Mouse (Mus musculus) lung, postnatal 0 days (tissue): Measurements from ENCODE around the gene Fhit. TPM values are rescaled to one million over a fixed set of nuclear protein-coding genes. Genes with fewer than 3 reads are reported as not detected.

Experiments used
- ATAC-seq: fragments of 200-750 bp; cut with Nextera tagmentation; 2 replicates; pipeline ENCODE4 v1.8.0; 2017; ENCODE audit warnings: moderate library complexity
- DNase-seq: peaks from one replicate; pipeline ENCODE4 v3.0.0-alpha.2; 2016; ENCODE audit warnings: low spot score
- H3K27ac ChIP-seq: fragments of 300-500 bp; sonication (generic); 2 replicates; pipeline ENCODE4 v1.5.1; 2014; ENCODE audit warnings: antibody characterized with exemption, mild to moderate bottlenecking, low read length, mixed read lengths
- H3K27me3 ChIP-seq: fragments of 300-500 bp; sonication (generic); replicated peaks from 2 replicates; pipeline ENCODE4 v1.6.1; 2014; ENCODE audit warnings: low read length, mixed read lengths; ENCODE audit not compliant: insufficient read depth
- H3K36me3 ChIP-seq: fragments of 300-500 bp; sonication (generic); 2 replicates; pipeline ENCODE4 v1.6.1; 2014; ENCODE audit warnings: low read length, mixed read lengths; ENCODE audit not compliant: insufficient read depth
- H3K4me1 ChIP-seq: fragments of 300-500 bp; sonication (generic); 2 replicates; pipeline ENCODE4 v1.6.1; 2014; ENCODE audit warnings: antibody characterized with exemption, low read depth, low read length, mixed read lengths; ENCODE audit not compliant: insufficient read depth
- H3K4me2 ChIP-seq: fragments of 300-500 bp; sonication (generic); replicated peaks from 2 replicates; pipeline ENCODE4 v1.6.1; 2014; ENCODE audit warnings: low read depth, mild to moderate bottlenecking, low read length, moderate library complexity, mixed read lengths
- H3K4me3 ChIP-seq: fragments of 300-500 bp; sonication (generic); 2 replicates; pipeline ENCODE4 v1.5.1; 2014; ENCODE audit warnings: low read depth, low read length
- H3K9ac ChIP-seq: fragments of 300-500 bp; sonication (generic); replicated peaks from 2 replicates; pipeline ENCODE4 v1.6.1; 2014; ENCODE audit warnings: low read depth, mild to moderate bottlenecking
- H3K9me3 ChIP-seq: fragments of 300-500 bp; sonication (generic); 2 replicates; pipeline ENCODE4 v1.6.1; 2016; ENCODE audit warnings: low read length, mixed read lengths
- CTCF ChIP-seq: IDR thresholded peaks from 2 replicates; pipeline ENCODE4 v1.5.1; 2016; ENCODE audit warnings: antibody characterized with exemption, mild to moderate bottlenecking
- EP300 ChIP-seq: IDR thresholded peaks from 2 replicates; pipeline ENCODE4 v1.6.1; 2016; ENCODE audit warnings: antibody characterized with exemption, mild to moderate bottlenecking, control low read depth
- WGBS: fragments of 180-500 bp; shearing (Covaris S2); extraction: QIAGEN DNeasy Blood & Tissue Kit; methylation state at CpG from one replicate; pipeline ENCODE4 v1.1.7; 2014; 5-methylcytosine and 5-hydroxymethylcytosine counted together
- polyA plus RNA-seq: library from polyadenylated mRNA; unstranded; fragments of >200 nt; fragmentation: Nextera tagmentation; extraction: Ambion mirVana; gene quantifications from 2 replicates; pipeline ENCODE4 v1.2.1, GENCODE M21; 2015

Gene Fhit
- polyA plus RNA-seq, 1 experiment from 2014 or later, result 5.6 TPM

DNA sequence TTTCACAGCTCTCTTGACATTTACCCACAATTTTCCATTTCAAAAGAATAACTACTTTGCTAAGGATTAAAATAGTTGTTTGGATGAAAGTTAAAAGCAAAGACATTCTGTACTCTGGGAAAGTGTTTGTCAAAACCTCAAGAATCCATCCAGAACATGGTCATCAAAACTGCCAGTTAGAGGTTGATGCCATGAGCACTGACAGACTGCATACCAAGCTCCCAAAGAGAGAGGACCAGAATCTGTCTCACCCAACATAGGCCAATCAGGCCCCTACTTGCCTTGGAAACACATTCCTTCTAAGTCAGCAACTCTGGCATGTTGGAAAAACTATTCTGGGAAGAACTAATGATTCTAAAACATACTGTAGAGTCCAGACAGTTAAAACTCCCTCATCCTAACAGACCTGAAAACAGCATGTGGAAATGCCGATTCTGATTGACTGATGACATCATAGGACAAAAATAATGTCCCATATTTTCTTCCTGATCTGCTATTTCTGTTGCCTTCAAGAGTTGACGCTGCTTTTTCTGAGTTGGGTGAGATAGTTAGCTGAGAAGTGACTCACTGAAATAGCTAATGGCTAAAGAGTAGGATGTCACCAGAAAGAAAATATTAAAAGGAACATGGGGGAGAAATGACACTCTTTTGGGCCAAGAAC, 1114.6 kb downstream of the Fhit start:
- no peak overlapping the region for H3K9ac ChIP-seq
- H3K9me3 ChIP-seq, result no peaks in the 10 kb centered on the region
- TF ChIP-seq CTCF, result no peak
- TF ChIP-seq EP300, result no peak
- ATAC-seq (no peak), DNase-seq (no peak)
- no peak overlapping the region for H3K4me2 ChIP-seq
- no peak overlapping the region for H3K4me3 ChIP-seq
- no peak overlapping the region for H3K27ac ChIP-seq
- no peaks in the 10 kb centered on the region for H3K27me3 ChIP-seq
- H3K36me3 ChIP-seq, result no peaks in the 10 kb centered on the region
- WGBS, result 84% methylated on average over 2 of the region's 2 CpGs
- H3K4me1 ChIP-seq, result no peaks in the 10 kb centered on the region

DNA sequence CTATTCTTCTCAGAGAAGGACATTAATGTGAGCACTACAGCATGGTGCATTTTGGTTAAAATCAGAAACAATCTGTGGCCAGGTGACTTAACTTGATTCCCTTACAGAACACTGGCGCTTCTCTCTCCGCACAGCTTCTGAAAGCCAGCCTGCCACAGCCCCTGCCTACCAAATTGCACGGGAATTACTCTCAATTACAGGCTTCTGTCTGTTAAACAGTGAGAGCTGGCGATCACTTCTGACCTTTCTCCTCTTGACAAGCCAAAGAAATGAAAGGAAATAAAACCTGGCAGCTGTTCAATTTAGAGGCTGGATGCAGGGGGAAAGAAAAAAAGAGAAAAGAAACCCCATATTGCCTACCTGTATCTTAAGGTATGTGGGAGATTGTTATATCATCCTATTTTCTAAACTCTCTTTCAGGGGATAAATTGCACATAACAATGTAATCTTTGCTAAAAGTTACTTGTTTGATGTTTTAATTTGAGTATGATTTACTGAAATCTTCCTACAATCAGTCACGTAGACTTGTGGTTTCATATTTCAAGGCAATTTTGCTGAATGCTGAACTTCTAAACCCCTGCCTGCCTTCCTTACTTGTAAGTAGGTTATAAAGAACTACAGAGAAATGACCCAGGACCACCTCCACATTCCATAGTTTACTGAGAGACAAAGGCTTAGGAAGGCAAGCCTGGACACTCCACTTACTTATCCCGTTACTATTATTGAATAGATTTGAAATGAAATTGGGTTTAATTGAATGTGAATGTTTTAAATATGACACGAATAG, 1115.3 kb downstream of the Fhit start:
- Histone ChIP-seq H3K9ac (no peak overlapping the region), H3K4me2 (no peak overlapping the region), H3K27me3 (no peaks in the 10 kb centered on the region), H3K9me3 (no peaks in the 10 kb centered on the region), H3K4me1 (no peaks in the 10 kb centered on the region), H3K27ac (no peak overlapping the region), H3K36me3 (no peaks in the 10 kb centered on the region), H3K4me3 (no peak overlapping the region)
- WGBS, result 32% methylated on average over 7 of the region's 7 CpGs
- DNase-seq, result no peak
- TF ChIP-seq EP300, result no peak
- TF ChIP-seq CTCF, result no peak
- no peak for ATAC-seq

DNA sequence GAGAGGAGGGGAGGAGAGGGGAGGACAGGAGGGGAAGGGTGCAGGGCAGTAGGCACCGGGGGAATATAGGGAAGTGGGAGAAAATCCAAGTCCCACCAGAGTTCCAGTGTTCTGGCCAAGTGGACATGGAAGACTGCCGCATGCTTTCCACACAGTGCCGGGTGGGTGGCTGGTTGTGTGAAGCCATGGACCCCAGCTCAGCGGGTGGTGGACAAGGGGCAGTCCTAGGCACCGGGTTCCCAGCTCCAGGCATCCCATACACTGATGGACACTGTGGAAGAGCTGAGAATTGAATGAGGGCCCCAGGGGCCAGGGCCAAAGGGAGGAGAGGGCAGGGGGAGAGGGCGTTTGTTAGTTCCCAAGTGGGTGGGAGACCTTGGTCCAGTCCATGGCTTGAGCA, 1123.8 kb downstream of the Fhit start:
- no peak for ATAC-seq
- no peak for TF ChIP-seq CTCF

DNA sequence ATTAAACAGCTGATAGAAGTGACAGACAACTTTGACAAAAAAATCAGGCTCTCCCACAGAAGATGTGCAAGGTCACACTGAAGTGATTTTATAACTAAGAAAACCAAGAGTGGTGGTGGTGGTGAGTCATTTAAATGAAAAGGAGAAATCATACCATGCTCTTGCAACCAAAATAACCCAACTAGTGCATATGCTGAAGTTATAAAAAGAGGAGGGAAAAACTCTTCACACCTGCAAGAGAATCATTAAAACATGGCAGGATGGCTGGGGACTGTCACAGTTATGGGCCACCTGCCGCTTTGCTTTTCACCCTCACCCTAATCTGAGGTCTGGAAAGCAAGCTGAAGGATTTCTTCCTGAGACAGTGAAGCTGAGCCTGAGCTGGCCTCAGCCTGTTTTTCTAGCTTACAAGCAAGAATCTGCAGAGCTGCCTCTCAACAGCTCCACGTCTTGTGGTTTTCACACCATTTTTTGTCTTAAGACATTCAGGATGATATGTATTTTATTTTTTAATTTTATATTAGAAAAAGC, 1125.1 kb downstream of the Fhit start:
- Histone ChIP-seq H3K4me2 (no peak overlapping the region), H3K9me3 (no peaks in the 10 kb centered on the region), H3K27ac (no peak overlapping the region), H3K9ac (no peak overlapping the region), H3K4me1 (no peaks in the 10 kb centered on the region), H3K36me3 (no peaks in the 10 kb centered on the region), H3K4me3 (no peak overlapping the region), H3K27me3 (no peaks in the 10 kb centered on the region)
- WGBS, result 81% methylated on average over 2 of the region's 2 CpGs
- TF ChIP-seq EP300 (no peak), CTCF (no peak)
- DNase-seq, result no peak
- ATAC-seq, result no peak

More for the DNA sequence above, 1123.8 kb downstream of the Fhit start:
- 86% methylated on average over 6 of the region's 6 CpGs for WGBS
- H3K27ac ChIP-seq, result no peak overlapping the region
- no peaks in the 10 kb centered on the region for H3K36me3 ChIP-seq
- no peak for DNase-seq
- no peaks in the 10 kb centered on the region for H3K27me3 ChIP-seq
- H3K4me2 ChIP-seq, result no peak overlapping the region
- no peak overlapping the region for H3K4me3 ChIP-seq
- H3K9me3 ChIP-seq, result no peaks in the 10 kb centered on the region
- H3K9ac ChIP-seq, result no peak overlapping the region
- no peaks in the 10 kb centered on the region for H3K4me1 ChIP-seq

DNA sequence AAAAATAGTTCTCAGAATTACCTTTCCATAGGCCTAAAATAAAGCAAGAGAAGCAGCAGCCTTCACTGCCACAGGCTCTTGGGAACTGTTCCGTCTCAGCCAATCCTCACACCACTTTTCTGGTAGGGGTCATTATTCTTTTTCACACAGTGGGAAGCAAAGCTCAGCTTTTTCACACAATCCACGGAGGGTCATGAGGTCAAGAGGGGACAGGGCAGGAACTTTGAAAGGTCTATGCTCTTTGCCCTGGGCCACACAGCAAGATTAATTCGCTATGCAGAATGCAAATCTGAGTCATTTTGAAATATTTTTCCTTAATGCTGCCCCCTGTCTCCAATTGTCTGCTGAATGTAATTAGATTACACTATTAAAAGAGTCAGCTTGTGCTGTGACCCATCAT, 1126.2 kb downstream of the Fhit start:
- WGBS, result 36% methylated on average over 3 of the region's 3 CpGs
- ATAC-seq, result no peak
- no peak for DNase-seq
- no peak overlapping the region for H3K4me2 ChIP-seq
- H3K36me3 ChIP-seq, result no peaks in the 10 kb centered on the region
- no peak for TF ChIP-seq EP300
- TF ChIP-seq CTCF, result no peak
- H3K9me3 ChIP-seq, result no peaks in the 10 kb centered on the region
- H3K27ac ChIP-seq, result no peak overlapping the region
- H3K27me3 ChIP-seq, result no peaks in the 10 kb centered on the region
- no peak overlapping the region for H3K4me3 ChIP-seq
- H3K4me1 ChIP-seq, result no peaks in the 10 kb centered on the region
- no peak overlapping the region for H3K9ac ChIP-seq

DNA sequence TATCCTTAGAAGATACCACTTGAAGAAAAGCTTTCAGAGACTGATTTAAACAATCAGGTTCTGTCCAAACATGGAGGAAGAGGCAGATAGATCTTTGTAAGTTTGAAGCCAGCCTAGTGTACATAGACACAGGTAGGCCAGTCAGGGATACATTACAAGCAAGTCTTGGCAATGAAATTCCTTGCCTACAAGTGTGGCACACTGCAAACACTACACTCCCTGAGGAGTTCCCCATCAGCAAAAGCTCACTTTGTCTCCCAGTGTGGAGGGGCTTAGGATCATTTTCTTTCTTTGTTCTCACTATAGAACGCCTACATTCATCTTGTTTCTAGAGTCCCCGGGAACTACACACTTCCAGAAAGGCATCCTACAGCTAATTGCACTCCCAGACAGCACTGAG, 1126.6 kb downstream of the Fhit start:
- no peak overlapping the region for H3K27ac ChIP-seq
- TF ChIP-seq CTCF (no peak), EP300 (no peak)

More for the DNA sequence above, 1126.6 kb downstream of the Fhit start:
- Histone ChIP-seq H3K4me3 (no peak overlapping the region), H3K36me3 (no peaks in the 10 kb centered on the region), H3K4me2 (no peak overlapping the region), H3K4me1 (no peaks in the 10 kb centered on the region), H3K9me3 (no peaks in the 10 kb centered on the region), H3K9ac (no peak overlapping the region), H3K27me3 (no peaks in the 10 kb centered on the region)
- WGBS, result 35% methylated on average over 2 of the region's 2 CpGs
- no peak for ATAC-seq
- no peak for DNase-seq
